ENCODE assay signal across 14 mouse cellular contexts in the genomic region with DNA sequence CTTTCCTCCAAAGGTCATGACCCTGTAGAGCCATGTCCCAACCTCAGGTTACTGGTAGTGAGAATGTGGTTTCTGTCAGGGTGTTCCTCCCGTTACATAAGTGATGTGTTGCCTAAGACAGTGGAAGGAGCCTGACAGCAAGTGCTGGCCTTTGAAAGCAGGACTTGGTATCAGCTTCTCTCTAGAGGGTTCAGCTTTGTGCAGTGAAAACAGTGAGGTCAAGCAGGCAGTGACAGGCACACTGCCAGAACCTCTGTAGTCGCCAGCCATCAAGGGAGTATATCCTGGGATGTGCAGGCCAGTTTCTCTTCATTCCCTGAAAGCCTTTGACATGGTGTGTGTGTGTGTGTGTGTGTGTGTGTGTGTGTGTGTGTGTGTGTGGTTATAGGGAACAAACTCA.
"Had no signal": no experiment of that assay in that cellular context is flagged by ENCODE, and none has a peak within 500 bp of the region (broad histone marks: within the 10 kb centered on the region; RNA-seq: fewer than 3 reads in every experiment).

No protein-coding gene starts in this region.

- H3K36me3 ChIP-seq: limb, embryonic 15.5 days; liver, embryonic 13.5 days; midbrain, embryonic 10.5 days; neural tube, embryonic 12.5 days had no signal

- ATAC-seq: lung, postnatal 0 days had no signal

- DNase-seq: kidney, adult 9 months; kidney, postnatal 36 days; layer of hippocampus, adult 9-11 months; layer of hippocampus, postnatal 36 days; liver, embryonic 13.5 days; midbrain, embryonic 14.5 days; spleen, adult 18-20 months; thymus, adult 18-20 months; thymus, postnatal 14 days had no signal

- H3K4me2 ChIP-seq: limb, embryonic 15.5 days; liver, embryonic 13.5 days; neural tube, embryonic 12.5 days had no signal

- H3K27me3 ChIP-seq: limb, embryonic 15.5 days; liver, embryonic 13.5 days; neural tube, embryonic 12.5 days had no signal

- H3K4me3 ChIP-seq: limb, embryonic 15.5 days; liver, embryonic 13.5 days; midbrain, embryonic 10.5 days; neural tube, embryonic 12.5 days had no signal

- H3K4me1 ChIP-seq: liver, embryonic 13.5 days; midbrain, embryonic 10.5 days; neural tube, embryonic 12.5 days had no signal

- H3K27ac ChIP-seq: kidney, postnatal 0 days; limb, embryonic 15.5 days; liver, embryonic 13.5 days; midbrain, embryonic 10.5 days; neural tube, embryonic 12.5 days had no signal

- H3K9ac ChIP-seq: limb, embryonic 15.5 days; liver, embryonic 13.5 days; neural tube, embryonic 12.5 days had no signal

- H3K9me3 ChIP-seq: limb, embryonic 15.5 days; liver, embryonic 13.5 days; midbrain, embryonic 10.5 days; neural tube, embryonic 12.5 days had no signal
